Mouse (Mus musculus) activated CD4-positive, CD25-positive, alpha-beta regulatory T cell (primary cell): Measurements from ENCODE around the gene Gal3st2. TPM values are rescaled to one million over a fixed set of nuclear protein-coding genes. Genes with fewer than 3 reads are reported as not detected.

ENCODE experiments used
- polyA plus RNA-seq, 2 experiments: library from polyadenylated mRNA; unstranded; fragments of 100-300 nt; shearing (Covaris generic); gene quantifications; one replicate each; pipeline ENCODE4 v1.2.1; 2017

Gal3st2 gene
- under 1 TPM in 1 of 2 experiments, not detected in 1; 0.39 TPM for polyA plus RNA-seq

GRCm38 (mm10) chr1:93861048-93861447 is at the start of gene Gal3st2:
Gal3st2 (plus strand) TSS chr1:93861306.

GRCm38 (mm10) chr1:93824609-93825008 is 36.5 kb upstream of the Gal3st2 start, which contains the start of gene D2hgdh:
D2hgdh (plus strand) TSS chr1:93824909.

GRCm38 (mm10) chr1:93918011-93918410 is 56.9 kb downstream of the Gal3st2 start, which contains the start of gene Gal3st2b:
Gal3st2b (plus strand) TSS chr1:93918311.

Other genes starting within 250 kb of the Gal3st2 start
- 100 to 1,000 TPM in 1 of 2 experiments, 10 to 100 TPM in 1; 89.5 to 113 TPM for gene Stk25, start 202.6 kb upstream of the Gal3st2 start, polyA plus RNA-seq
- gene Bok, start 175.6 kb upstream of the Gal3st2 start, polyA plus RNA-seq, result under 1 TPM in 1 of 2 experiments, not detected in 1; 0.38 TPM
- gene Atg4b, start 109.8 kb upstream of the Gal3st2 start, polyA plus RNA-seq, result 100 to 1,000 TPM in 1 of 2 experiments, 10 to 100 TPM in 1; 74.7 to 112 TPM
- 10 to 100 TPM; 31.4 to 34.9 TPM for gene Thap4, start 106.4 kb upstream of the Gal3st2 start, polyA plus RNA-seq
- 100 to 1,000 TPM; 116 to 166 TPM for gene Dtymk, start 59.4 kb upstream of the Gal3st2 start, polyA plus RNA-seq
- gene Ing5, start 57.3 kb upstream of the Gal3st2 start, polyA plus RNA-seq, result 10 to 100 TPM; 15.0 to 19.3 TPM
- gene D2hgdh, start 36.4 kb upstream of the Gal3st2 start, polyA plus RNA-seq, result 10 to 100 TPM; 14.3 to 16.1 TPM
- gene Gal3st2b, start 57.0 kb downstream of the Gal3st2 start, polyA plus RNA-seq, result under 1 TPM in 1 of 2 experiments, not detected in 1; 0.23 TPM
- gene Gal3st2c, start 129.2 kb downstream of the Gal3st2 start, polyA plus RNA-seq, result under 1 TPM; 0.04 to 0.63 TPM
- under 1 TPM; 0.12 to 0.20 TPM for gene Neu4, start 159.1 kb downstream of the Gal3st2 start, polyA plus RNA-seq
- 10 to 100 TPM; 61.8 to 64.8 TPM for gene Pdcd1, start 191.2 kb downstream of the Gal3st2 start, polyA plus RNA-seq